Mouse (Mus musculus) hindbrain, embryonic 11.5 days (tissue): ENCODE measurements at regions not wholly inside any gene's neighbourhood (a gene's known extent, or its start where the extent isn't known, plus 50 kb on each side); places are given as distances from the start of the nearest gene placed in this dataset.

Source experiments
- ATAC-seq: fragments of 200-750 bp; cut with Nextera tagmentation; 2 replicates; pipeline ENCODE4 v1.8.0; 2017; ENCODE audit warnings: mild to moderate bottlenecking, moderate TSS enrichment, moderate library complexity; ENCODE audit not compliant: low FRiP score
- DNase-seq: peaks from one replicate; pipeline ENCODE4 v3.0.0-alpha.2; 2015; ENCODE audit warnings: low spot score
- H3K27ac ChIP-seq: fragments of 300-500 bp; sonication (generic); 2 replicates; pipeline ENCODE4 v1.5.1; 2014; ENCODE audit warnings: mild to moderate bottlenecking, low read depth, low read length
- H3K27me3 ChIP-seq: fragments of 300-500 bp; sonication (generic); 2 replicates; pipeline ENCODE4 v1.6.1; 2014; ENCODE audit warnings: mild to moderate bottlenecking, low read length, moderate library complexity, mixed read lengths; ENCODE audit not compliant: control insufficient read depth, insufficient read depth
- H3K36me3 ChIP-seq: fragments of 300-500 bp; sonication (generic); 2 replicates; pipeline ENCODE4 v1.6.1; 2014; ENCODE audit warnings: mild to moderate bottlenecking, low read length, moderate library complexity, mixed read lengths; ENCODE audit not compliant: control insufficient read depth, insufficient read depth
- H3K4me1 ChIP-seq: fragments of 300-500 bp; sonication (generic); replicated peaks from 2 replicates; pipeline ENCODE4 v1.6.1; 2014; ENCODE audit warnings: low read length, mixed read lengths; ENCODE audit not compliant: control insufficient read depth, insufficient read depth
- H3K4me2 ChIP-seq: fragments of 300-500 bp; sonication (generic); replicated peaks from 2 replicates; pipeline ENCODE4 v1.6.1; 2014; ENCODE audit warnings: mild to moderate bottlenecking, low read depth, low read length
- H3K4me3 ChIP-seq: fragments of 300-500 bp; sonication (generic); 2 replicates; pipeline ENCODE4 v1.5.1; 2014; ENCODE audit warnings: low read depth, low read length
- H3K9ac ChIP-seq: fragments of 300-500 bp; sonication (generic); 2 replicates; pipeline ENCODE4 v1.6.1; 2014; ENCODE audit warnings: low read depth, low read length
- H3K9me3 ChIP-seq: fragments of 300-500 bp; sonication (generic); 2 replicates; pipeline ENCODE4 v1.6.1; 2016; ENCODE audit warnings: low read length; ENCODE audit not compliant: control insufficient read depth
- WGBS: fragments of 180-500 bp; shearing (Covaris S2); extraction: QIAGEN DNeasy Blood & Tissue Kit; methylation state at CpG from one replicate; pipeline ENCODE4 v1.1.7; 2014; 5-methylcytosine and 5-hydroxymethylcytosine counted together

GRCm38 (mm10) chr13:28500697-28501096, 243.4 kb downstream of the Gm11361 start:
- no peaks in the 10 kb centered on the region for H3K27me3 ChIP-seq
- WGBS: 93% methylated on average over 6 of the region's 6 CpGs

GRCm38 (mm10) chr13:28497483-28497882, 240.2 kb downstream of the Gm11361 start:
- 92% methylated on average over 4 of the region's 4 CpGs for WGBS
- Histone ChIP-seq H3K27me3 (no peaks in the 10 kb centered on the region), H3K9ac (no peak overlapping the region), H3K27ac (no peak overlapping the region), H3K4me1 (no peaks in the 10 kb centered on the region), H3K4me3 (no peak overlapping the region), H3K4me2 (no peak overlapping the region), H3K36me3 (no peaks in the 10 kb centered on the region), H3K9me3 (no peaks in the 10 kb centered on the region)
- no peak for DNase-seq
- no peak for ATAC-seq

More at GRCm38 (mm10) chr13:28500697-28501096, 243.4 kb downstream of the Gm11361 start:
- H3K4me2 ChIP-seq: no peak overlapping the region
- H3K4me3 ChIP-seq: no peak overlapping the region
- H3K9ac ChIP-seq: no peak overlapping the region
- H3K36me3 ChIP-seq: no peaks in the 10 kb centered on the region
- DNase-seq (no peak), ATAC-seq (no peak)
- no peak overlapping the region for H3K27ac ChIP-seq
- no peaks in the 10 kb centered on the region for H3K4me1 ChIP-seq
- H3K9me3 ChIP-seq: no peaks in the 10 kb centered on the region

GRCm38 (mm10) chr13:28492015-28492414, 234.7 kb downstream of the Gm11361 start:
- Histone ChIP-seq H3K27me3 (no peaks in the 10 kb centered on the region), H3K4me3 (no peak overlapping the region), H3K4me1 (no peaks in the 10 kb centered on the region), H3K27ac (no peak overlapping the region), H3K4me2 (no peak overlapping the region), H3K36me3 (no peaks in the 10 kb centered on the region), H3K9me3 (no peaks in the 10 kb centered on the region), H3K9ac (no peak overlapping the region)
- WGBS: 96% methylated on average over 2 of the region's 2 CpGs
- no peak for DNase-seq
- no peak for ATAC-seq

GRCm38 (mm10) chr13:28483727-28484126, 226.4 kb downstream of the Gm11361 start:
- no peak for ATAC-seq
- Histone ChIP-seq H3K4me2 (no peak overlapping the region), H3K27me3 (no peaks in the 10 kb centered on the region), H3K9ac (no peak overlapping the region), H3K4me1 (no peaks in the 10 kb centered on the region), H3K4me3 (no peak overlapping the region), H3K27ac (no peak overlapping the region), H3K36me3 (no peaks in the 10 kb centered on the region), H3K9me3 (no peaks in the 10 kb centered on the region)
- no peak for DNase-seq
- WGBS: 84% methylated on average over 3 of the region's 3 CpGs

- no peaks in the 10 kb centered on the region for H3K9me3 ChIP-seq
- peak; percentile 96 for ATAC-seq
- H3K4me3 ChIP-seq: no peak overlapping the region
- H3K27ac ChIP-seq: peak overlapping the region; percentile 68
- no peak overlapping the region for H3K4me2 ChIP-seq
- no peaks in the 10 kb centered on the region for H3K36me3 ChIP-seq
- peak; percentile 68 for DNase-seq
- WGBS: 65% methylated on average over 7 of the region's 7 CpGs
- H3K27me3 ChIP-seq: no peaks in the 10 kb centered on the region
- H3K9ac ChIP-seq: no peak overlapping the region
- no peaks in the 10 kb centered on the region for H3K4me1 ChIP-seq
Observed at GRCm38 (mm10) chr13:28481224-28481965, 224.1 kb downstream of the Gm11361 start.

GRCm38 (mm10) chr13:28466151-28466550, 208.8 kb downstream of the Gm11361 start:
- no peak overlapping the region for H3K27ac ChIP-seq
- no peaks in the 10 kb centered on the region for H3K36me3 ChIP-seq
- no peaks in the 10 kb centered on the region for H3K27me3 ChIP-seq
- DNase-seq (no peak), ATAC-seq (no peak)
- no peaks in the 10 kb centered on the region for H3K9me3 ChIP-seq
- H3K4me2 ChIP-seq: no peak overlapping the region
- WGBS: 89% methylated on average over 2 of the region's 2 CpGs
- no peaks in the 10 kb centered on the region for H3K4me1 ChIP-seq
- H3K9ac ChIP-seq: no peak overlapping the region
- no peak overlapping the region for H3K4me3 ChIP-seq

GRCm38 (mm10) chr13:28465187-28465880, 208.0 kb downstream of the Gm11361 start:
- no peaks in the 10 kb centered on the region for H3K4me1 ChIP-seq
- no peak for ATAC-seq

GRCm38 (mm10) chr13:28461281-28461680, 204.0 kb downstream of the Gm11361 start:
- WGBS: 94% methylated on average over 10 of the region's 10 CpGs
- no peaks in the 10 kb centered on the region for H3K27me3 ChIP-seq
- ATAC-seq: no peak
- H3K9me3 ChIP-seq: no peaks in the 10 kb centered on the region
- no peak overlapping the region for H3K9ac ChIP-seq
- no peak for DNase-seq
- H3K4me1 ChIP-seq: no peaks in the 10 kb centered on the region
- no peak overlapping the region for H3K4me3 ChIP-seq
- H3K36me3 ChIP-seq: no peaks in the 10 kb centered on the region
- no peak overlapping the region for H3K4me2 ChIP-seq
- no peak overlapping the region for H3K27ac ChIP-seq

More at GRCm38 (mm10) chr13:28465187-28465880, 208.0 kb downstream of the Gm11361 start:
- no peak for DNase-seq
- no peaks in the 10 kb centered on the region for H3K9me3 ChIP-seq
- WGBS: 88% methylated on average over 2 of the region's 2 CpGs
- H3K27ac ChIP-seq: no peak overlapping the region
- H3K4me2 ChIP-seq: no peak overlapping the region
- no peak overlapping the region for H3K9ac ChIP-seq
- H3K4me3 ChIP-seq: no peak overlapping the region
- no peaks in the 10 kb centered on the region for H3K36me3 ChIP-seq
- H3K27me3 ChIP-seq: no peaks in the 10 kb centered on the region

GRCm38 (mm10) chr13:28457403-28457802, 200.1 kb downstream of the Gm11361 start:
- H3K27me3 ChIP-seq: no peaks in the 10 kb centered on the region
- ATAC-seq (no peak), DNase-seq (no peak)
- H3K4me3 ChIP-seq: no peak overlapping the region
- no peaks in the 10 kb centered on the region for H3K4me1 ChIP-seq
- no peaks in the 10 kb centered on the region for H3K9me3 ChIP-seq
- no peak overlapping the region for H3K27ac ChIP-seq
- no peak overlapping the region for H3K4me2 ChIP-seq
- no peaks in the 10 kb centered on the region for H3K36me3 ChIP-seq
- WGBS: 88% methylated on average over 3 of the region's 3 CpGs
- H3K9ac ChIP-seq: no peak overlapping the region
